Mouse (Mus musculus): ENCODE measurements at regions not wholly inside any gene's neighbourhood (a gene's known extent, or its start where the extent isn't known, plus 50 kb on each side); places are given as distances from the start of the nearest gene placed in this dataset.

DNA sequence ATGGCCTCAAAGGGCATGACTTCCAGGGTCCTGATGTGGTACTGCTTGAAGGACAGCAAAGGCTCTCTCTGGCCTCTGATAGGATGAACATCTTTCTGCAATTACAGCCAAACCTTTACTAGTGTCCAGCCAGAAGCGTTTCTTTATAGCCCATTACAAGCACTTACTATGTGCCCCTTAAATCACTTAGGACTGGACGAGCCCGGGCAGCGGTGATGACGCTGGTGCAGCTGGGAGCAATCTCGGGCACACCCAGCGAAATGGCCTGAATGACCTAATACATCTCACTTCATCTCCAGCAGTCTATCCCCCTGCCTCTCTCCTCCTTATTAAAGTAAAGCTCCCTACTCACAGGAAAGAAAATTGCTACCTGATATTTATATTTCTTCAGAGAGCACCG, 69.6 kb upstream of the Sorcs3 start:
- Histone ChIP-seq H3K27ac (ENCODE audit: control insufficient read depth, low read depth, low read length) (no peak overlapping the region), H3K79me2 (ENCODE audit: control insufficient read depth, insufficient read depth, low read length, poor library complexity) (no peaks in the 10 kb centered on the region), H3K4me3 (ENCODE audit: control insufficient read depth in 1 of 2, insufficient read depth in 1 of 2, low read depth in 2 of 2, low read length in 2 of 2) (no peak overlapping the region), H3K36me3 (ENCODE audit: control insufficient read depth in 1 of 2, insufficient read depth in 2 of 2, low read length in 2 of 2) (no peaks in the 10 kb centered on the region), H3K4me1 (ENCODE audit: control insufficient read depth in 1 of 2, insufficient read depth in 2 of 2, low read length in 2 of 2) (no peaks in the 10 kb centered on the region), H3K9ac (ENCODE audit: control insufficient read depth, low read depth, low read length, poor library complexity, severe bottlenecking) (no peak overlapping the region), H3K27me3 (ENCODE audit: control insufficient read depth in 1 of 2, insufficient read depth in 2 of 2, low read length in 2 of 2) (no peaks in the 10 kb centered on the region), H3K9me3 (replicated peaks; ENCODE audit: insufficient read depth, low read length) (no peaks in the 10 kb centered on the region)
- TF ChIP-seq JUND (IDR thresholded peaks at IDR 0.05; ENCODE audit: low read depth, low read length) = no peak
- no peak for DNase-seq (ENCODE audit: low read depth, low spot score)

DNA sequence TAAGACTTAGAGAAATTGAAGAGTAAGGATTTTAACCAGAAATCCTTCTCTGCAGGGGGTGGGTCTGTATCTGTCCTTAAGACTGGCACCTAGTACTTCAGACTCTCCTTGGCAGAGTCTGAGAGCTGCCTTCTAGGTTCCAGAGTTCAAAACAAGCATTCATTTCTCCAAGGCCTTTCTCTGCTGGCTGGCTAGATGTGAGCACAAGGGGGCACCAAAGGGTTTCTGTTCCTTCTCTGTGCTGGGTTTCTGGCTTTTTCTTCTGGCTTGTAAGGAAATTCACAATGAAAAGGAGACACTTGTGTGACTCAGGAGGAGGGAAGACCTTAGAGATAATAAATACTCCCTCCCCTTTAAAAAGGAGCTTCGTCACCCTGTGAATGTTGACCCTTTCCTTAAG, 61.7 kb upstream of the Sorcs3 start:
- Histone ChIP-seq H3K4me3 (ENCODE audit: control insufficient read depth in 1 of 2, insufficient read depth in 1 of 2, low read depth in 2 of 2, low read length in 2 of 2) (no peak overlapping the region), H3K36me3 (ENCODE audit: control insufficient read depth in 1 of 2, insufficient read depth in 2 of 2, low read length in 2 of 2) (no peaks in the 10 kb centered on the region), H3K27me3 (ENCODE audit: control insufficient read depth in 1 of 2, insufficient read depth in 2 of 2, low read length in 2 of 2) (no peaks in the 10 kb centered on the region), H3K9me3 (replicated peaks; ENCODE audit: insufficient read depth, low read length) (no peaks in the 10 kb centered on the region), H3K9ac (ENCODE audit: control insufficient read depth, low read depth, low read length, poor library complexity, severe bottlenecking) (no peak overlapping the region), H3K4me1 (ENCODE audit: control insufficient read depth in 1 of 2, insufficient read depth in 2 of 2, low read length in 2 of 2) (no peaks in the 10 kb centered on the region), H3K79me2 (ENCODE audit: control insufficient read depth, insufficient read depth, low read length, poor library complexity) (no peaks in the 10 kb centered on the region), H3K27ac (ENCODE audit: control insufficient read depth, low read depth, low read length) (no peak overlapping the region)
- DNase-seq (ENCODE audit: low read depth, low spot score) = no peak
- TF ChIP-seq SMC3 (IDR thresholded peaks at IDR 0.05; ENCODE audit: low read depth, low read length) (0 out of 2 replicates have a peak, but pooled peaks have one; percentile 11), NELFE (IDR thresholded peaks at IDR 0.05; ENCODE audit: low read depth, low read length) (no peak), RAD21 (IDR thresholded peaks at IDR 0.05; ENCODE audit: low read depth, low read length) (peak; percentile 7), BHLHE40 (IDR thresholded peaks at IDR 0.05; ENCODE audit: borderline replicate concordance, low read depth, low read length) (no peak)

All from MEL (cell line).